Comparison of ENCODE assay signal across 20 mouse cellular contexts in the genomic region with DNA sequence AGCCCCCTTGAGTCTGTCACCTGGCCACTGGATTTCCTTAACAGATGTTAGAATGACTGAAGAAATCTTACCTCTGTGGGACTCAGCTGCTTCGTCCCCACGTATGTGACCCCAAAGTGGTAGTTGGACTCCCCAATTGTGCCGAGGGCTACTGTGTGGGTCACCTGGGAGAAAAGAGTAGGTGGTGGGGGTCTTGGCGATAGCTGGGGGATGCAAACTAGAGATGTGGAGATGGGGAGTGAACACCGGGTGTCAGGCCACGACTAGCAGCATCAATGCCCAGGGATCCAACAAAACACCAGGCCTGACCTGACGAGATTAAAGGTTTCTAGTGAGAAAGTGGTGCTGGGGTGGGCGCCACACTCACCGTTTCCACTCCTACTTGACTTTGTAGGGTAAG. TPM values are rescaled to one million over a fixed set of nuclear protein-coding genes. Genes with fewer than 3 reads are reported as not detected.
DNase-seq lines count a peak whose midpoint lies in the region; ATAC-seq and TF ChIP-seq lines count a peak whose summit lies in the region.
"Had no signal": no experiment of that assay in that cellular context is flagged by ENCODE, and none has a peak within 500 bp of the region (broad histone marks: within the 10 kb centered on the region; RNA-seq: fewer than 3 reads in every experiment).

No protein-coding gene starts in this region.

- 89% methylated on average over 9 of the region's 9 CpGs for WGBS in forebrain, embryonic 13.5 days
- WGBS in forebrain, embryonic 16.5 days, result 87% methylated on average over 9 of the region's 9 CpGs
- WGBS in kidney, embryonic 15.5 days, result 90% methylated on average over 9 of the region's 9 CpGs
- 87% methylated on average over 9 of the region's 9 CpGs for WGBS in limb, embryonic 12.5 days

- DNase-seq in kidney, postnatal 25 days, result no peak
- DNase-seq in G1E (ENCODE audit: low spot score), result no peak
- DNase-seq in thymus, postnatal 36 days, result no peak
- no peak for DNase-seq in Muller cell, postnatal 12 days (ENCODE audit: inconsistent ontology term)
- DNase-seq: adrenal gland, postnatal 25 days; gastrocnemius, postnatal 36 days had no signal

- ATAC-seq in forebrain, embryonic 13.5 days, result no peak
- no peak for ATAC-seq in forebrain, embryonic 16.5 days
- no peak for ATAC-seq in kidney, embryonic 15.5 days (replicated peaks; ENCODE audit: low FRiP score)
- ATAC-seq in G1E (ENCODE audit: extremely low read depth, insufficient number of reproducible peaks, low FRiP score, poor library complexity, severe bottlenecking), result no peak
- no peak for ATAC-seq in limb, embryonic 12.5 days (ENCODE audit: insufficient number of reproducible peaks, insufficient read depth, low FRiP score, low TSS enrichment, low read depth)
- ATAC-seq: midbrain, embryonic 15.5 days had no signal

- H3K36me3 ChIP-seq in forebrain, embryonic 13.5 days (ENCODE audit: poor library complexity, severe bottlenecking), result peaks cover 56% of the 10 kb centered on the region
- H3K36me3 ChIP-seq in forebrain, embryonic 16.5 days (ENCODE audit: control insufficient read depth, insufficient read depth), result peaks cover 8% of the 10 kb centered on the region; the same call in 1 of the 2 replicates
- H3K36me3 ChIP-seq in kidney, embryonic 15.5 days, result peaks cover 70% of the 10 kb centered on the region
- peaks cover 68% of the 10 kb centered on the region for H3K36me3 ChIP-seq in G1E (replicated peaks)
- H3K36me3 ChIP-seq in limb, embryonic 12.5 days, result peaks cover 68% of the 10 kb centered on the region

- no peak overlapping the region for H3K27ac ChIP-seq in forebrain, embryonic 13.5 days
- H3K27ac ChIP-seq in forebrain, embryonic 16.5 days (ENCODE audit: low read length), result no peak overlapping the region
- H3K27ac ChIP-seq in kidney, embryonic 15.5 days, result no peak overlapping the region
- no peak overlapping the region for H3K27ac ChIP-seq in limb, embryonic 12.5 days
- H3K27ac ChIP-seq: midbrain, embryonic 15.5 days; neural tube, embryonic 12.5 days had no signal

- H3K4me2 ChIP-seq in forebrain, embryonic 13.5 days, result peak overlapping the region; percentile 98; the same call in 1 of the 2 replicates
- H3K4me2 ChIP-seq in forebrain, embryonic 16.5 days (ENCODE audit: low read length), result no peak overlapping the region
- H3K4me2 ChIP-seq in kidney, embryonic 15.5 days, result peak overlapping the region; percentile 83
- H3K4me2 ChIP-seq in limb, embryonic 12.5 days, result peak overlapping the region; percentile 90; the same call in 1 of the 2 replicates

- H3K27me3 ChIP-seq in forebrain, embryonic 13.5 days, result no peaks in the 10 kb centered on the region
- H3K27me3 ChIP-seq in forebrain, embryonic 16.5 days (replicated peaks; ENCODE audit: control insufficient read depth, insufficient read depth, low read length), result no peaks in the 10 kb centered on the region
- H3K27me3 ChIP-seq in kidney, embryonic 15.5 days, result no peaks in the 10 kb centered on the region
- no peaks in the 10 kb centered on the region for H3K27me3 ChIP-seq in G1E (ENCODE audit: insufficient read depth, low read length)
- H3K27me3 ChIP-seq in limb, embryonic 12.5 days, result no peaks in the 10 kb centered on the region
- H3K27me3 ChIP-seq: midbrain, embryonic 15.5 days; neural tube, embryonic 12.5 days had no signal

- H3K9ac ChIP-seq in forebrain, embryonic 13.5 days, result no peak overlapping the region
- no peak overlapping the region for H3K9ac ChIP-seq in forebrain, embryonic 16.5 days (replicated peaks; ENCODE audit: low read depth, low read length)
- 0 out of 2 replicates have a peak overlapping the region, but pooled peaks have one; percentile 85 for H3K9ac ChIP-seq in kidney, embryonic 15.5 days
- H3K9ac ChIP-seq in limb, embryonic 12.5 days (replicated peaks), result no peak overlapping the region
- H3K9ac ChIP-seq: midbrain, embryonic 15.5 days had no signal

- peak overlapping the region; percentile 100; the same call in 1 of the 2 replicates for H3K4me3 ChIP-seq in forebrain, embryonic 13.5 days
- H3K4me3 ChIP-seq in forebrain, embryonic 16.5 days (replicated peaks; ENCODE audit: low read length), result no peak overlapping the region
- H3K4me3 ChIP-seq in kidney, embryonic 15.5 days (replicated peaks), result peak overlapping the region; percentile 90
- peak overlapping the region; percentile 97; the same call in 1 of the 2 replicates for H3K4me3 ChIP-seq in G1E (ENCODE audit: low read depth, low read length)
- peak overlapping the region; percentile 100; the same call in 1 of the 2 replicates for H3K4me3 ChIP-seq in limb, embryonic 12.5 days (replicated peaks)

- peaks cover 23% of the 10 kb centered on the region for H3K4me1 ChIP-seq in forebrain, embryonic 13.5 days
- H3K4me1 ChIP-seq in forebrain, embryonic 16.5 days (replicated peaks; ENCODE audit: control insufficient read depth, insufficient read depth, low read length), result peaks cover 17% of the 10 kb centered on the region
- peaks cover 26% of the 10 kb centered on the region for H3K4me1 ChIP-seq in kidney, embryonic 15.5 days
- H3K4me1 ChIP-seq in G1E (ENCODE audit: insufficient read depth, low read depth, low read length), result peaks cover 67% of the 10 kb centered on the region
- H3K4me1 ChIP-seq in limb, embryonic 12.5 days (replicated peaks), result peaks cover 15% of the 10 kb centered on the region

- H3K9me3 ChIP-seq in forebrain, embryonic 13.5 days (replicated peaks), result no peaks in the 10 kb centered on the region
- no peaks in the 10 kb centered on the region for H3K9me3 ChIP-seq in forebrain, embryonic 16.5 days (ENCODE audit: control insufficient read depth, low read length)
- no peaks in the 10 kb centered on the region for H3K9me3 ChIP-seq in kidney, embryonic 15.5 days (replicated peaks)
- no peaks in the 10 kb centered on the region for H3K9me3 ChIP-seq in G1E (replicated peaks)
- no peaks in the 10 kb centered on the region for H3K9me3 ChIP-seq in limb, embryonic 12.5 days
- H3K9me3 ChIP-seq: midbrain, embryonic 15.5 days; neural tube, embryonic 12.5 days had no signal

- no peak for TF ChIP-seq CTCF in G1E (IDR thresholded peaks at IDR 0.05; ENCODE audit: low read depth, low read length)

RNA-seq across cellular contexts. Expression of a gene that starts 1.6 kb away (rescaled TPM):
- polyA plus RNA-seq in forebrain, embryonic 13.5 days (2015; fragmentation: Nextera tagmentation; extraction: Ambion mirVana), result 112 and 118 TPM in 2 replicates
- polyA plus RNA-seq in forebrain, embryonic 16.5 days (2015; fragmentation: Nextera tagmentation; extraction: Ambion mirVana), result 109 TPM in 2 replicates
- 168 and 177 TPM in 2 replicates for polyA plus RNA-seq in kidney, embryonic 15.5 days (2015; fragmentation: Nextera tagmentation; extraction: Ambion mirVana)
- 75.6 and 88.4 TPM in 2 replicates for total RNA-seq in G1E (2014; fragmentation: Nextera tagmentation)
- total RNA-seq in G1E (2017), result 49.1 and 56.9 TPM in 2 replicates
- polyA plus RNA-seq in G1E (2012), result 377 and 386 TPM in 2 replicates
- 166 and 174 TPM in 2 replicates for polyA plus RNA-seq in limb, embryonic 12.5 days (2016; fragmentation: Nextera tagmentation; extraction: Ambion mirVana)

RNA-seq across cellular contexts. Expression of a gene that starts 14.6 kb away (rescaled TPM):
- polyA plus RNA-seq in forebrain, embryonic 13.5 days (2015; fragmentation: Nextera tagmentation; extraction: Ambion mirVana), result 118 and 125 TPM in 2 replicates
- polyA plus RNA-seq in forebrain, embryonic 16.5 days (2015; fragmentation: Nextera tagmentation; extraction: Ambion mirVana), result 269 and 326 TPM in 2 replicates
- polyA plus RNA-seq in kidney, embryonic 15.5 days (2015; fragmentation: Nextera tagmentation; extraction: Ambion mirVana), result 259 and 340 TPM in 2 replicates
- total RNA-seq in G1E (2014; fragmentation: Nextera tagmentation), result 7.4 and 8.1 TPM in 2 replicates
- 19.9 TPM in 2 replicates for total RNA-seq in G1E (2017)
- 28.6 and 28.7 TPM in 2 replicates for polyA plus RNA-seq in G1E (2012)
- polyA plus RNA-seq in limb, embryonic 12.5 days (2016; fragmentation: Nextera tagmentation; extraction: Ambion mirVana), result 114 and 131 TPM in 2 replicates

RNA-seq across cellular contexts. Expression of a gene that starts 21.1 kb away (rescaled TPM):
- polyA plus RNA-seq in forebrain, embryonic 13.5 days (2015; fragmentation: Nextera tagmentation; extraction: Ambion mirVana), result 1.2 and 1.8 TPM in 2 replicates
- 0.58 and 1.8 TPM in 2 replicates for polyA plus RNA-seq in forebrain, embryonic 16.5 days (2015; fragmentation: Nextera tagmentation; extraction: Ambion mirVana)
- 15.7 and 20.7 TPM in 2 replicates for polyA plus RNA-seq in kidney, embryonic 15.5 days (2015; fragmentation: Nextera tagmentation; extraction: Ambion mirVana)
- total RNA-seq in G1E (2014; fragmentation: Nextera tagmentation) (12.3 and 14.9 TPM in 2 replicates), G1E (2017) (4.8 and 7.0 TPM in 2 replicates)
- 9.5 and 15.3 TPM in 2 replicates for polyA plus RNA-seq in G1E (2012)
- 4.6 and 7.0 TPM in 2 replicates for polyA plus RNA-seq in limb, embryonic 12.5 days (2016; fragmentation: Nextera tagmentation; extraction: Ambion mirVana)
- total RNA-seq: hematopoietic stem cell, adult 5-6 weeks had no signal

RNA-seq across cellular contexts. Expression of a gene that starts 32.3 kb away (rescaled TPM):
- polyA plus RNA-seq in forebrain, embryonic 13.5 days (2015; fragmentation: Nextera tagmentation; extraction: Ambion mirVana), result 0.08 TPM in 1 of 2 replicates, not detected in the other
- not detected in 2 replicates for polyA plus RNA-seq in forebrain, embryonic 16.5 days (2015; fragmentation: Nextera tagmentation; extraction: Ambion mirVana)
- 2.3 and 6.6 TPM in 2 replicates for polyA plus RNA-seq in kidney, embryonic 15.5 days (2015; fragmentation: Nextera tagmentation; extraction: Ambion mirVana)
- total RNA-seq in G1E (2014; fragmentation: Nextera tagmentation), result not detected in 2 replicates
- 0.27 TPM in 1 of 2 replicates, not detected in the other for total RNA-seq in G1E (2017)
- 0.22 TPM in 1 of 2 replicates, not detected in the other for polyA plus RNA-seq in G1E (2012)
- polyA plus RNA-seq in limb, embryonic 12.5 days (2016; fragmentation: Nextera tagmentation; extraction: Ambion mirVana), result not detected in 2 replicates
- total RNA-seq: hematopoietic stem cell, adult 5-6 weeks; left cerebral cortex, postnatal 25 days had no signal
- polyA plus RNA-seq: cortical plate, adult 2 months; kidney, adult 2 months; midbrain, embryonic 15.5 days; neural tube, embryonic 12.5 days; testis, adult 2 months had no signal

RNA-seq across cellular contexts. Expression of a gene that starts 32.4 kb away (rescaled TPM):
- 0.88 TPM in 1 of 2 replicates, not detected in the other for polyA plus RNA-seq in forebrain, embryonic 13.5 days (2015; fragmentation: Nextera tagmentation; extraction: Ambion mirVana)
- polyA plus RNA-seq in forebrain, embryonic 16.5 days (2015; fragmentation: Nextera tagmentation; extraction: Ambion mirVana), result not detected in 2 replicates
- polyA plus RNA-seq in kidney, embryonic 15.5 days (2015; fragmentation: Nextera tagmentation; extraction: Ambion mirVana), result 2.5 TPM in 1 of 2 replicates, not detected in the other
- not detected in 2 replicates for total RNA-seq in G1E (2014; fragmentation: Nextera tagmentation)
- total RNA-seq in G1E (2017), result not detected in 2 replicates
- not detected in 2 replicates for polyA plus RNA-seq in G1E (2012)
- not detected in 2 replicates for polyA plus RNA-seq in limb, embryonic 12.5 days (2016; fragmentation: Nextera tagmentation; extraction: Ambion mirVana)
- total RNA-seq: gastrocnemius, postnatal 36 days; hematopoietic stem cell, adult 5-6 weeks; layer of hippocampus, adult 8-10 months; left cerebral cortex, postnatal 25 days had no signal
- polyA plus RNA-seq: cortical plate, adult 2 months; kidney, adult 2 months; lung, embryonic 16.5 days; midbrain, embryonic 15.5 days; neural tube, embryonic 12.5 days; spleen, adult 2 months; testis, adult 2 months had no signal
